Mouse (Mus musculus) kidney, postnatal 0 days (tissue): ENCODE data around the gene Gm10840. TPM values are rescaled to one million over a fixed set of nuclear protein-coding genes. Genes with fewer than 3 reads are reported as not detected.

Experiments
- ATAC-seq: fragments of 200-750 bp; cut with Nextera tagmentation; replicated peaks from 2 replicates; pipeline ENCODE4 v1.8.0; 2017; ENCODE audit warnings: low read depth, moderate number of reproducible peaks, moderate TSS enrichment, moderate library complexity; ENCODE audit not compliant: low FRiP score
- DNase-seq: peaks from one replicate; pipeline ENCODE4 v3.0.0-alpha.2; 2016; ENCODE audit warnings: low spot score
- H3K27ac ChIP-seq: fragments of 300-500 bp; sonication (generic); 2 replicates; pipeline ENCODE4 v1.5.1; 2014; ENCODE audit warnings: mild to moderate bottlenecking
- H3K27me3 ChIP-seq: fragments of 300-500 bp; sonication (generic); 2 replicates; pipeline ENCODE4 v1.6.1; 2014; ENCODE audit warnings: low read length, mixed read lengths; ENCODE audit not compliant: insufficient read depth
- H3K36me3 ChIP-seq: fragments of 300-500 bp; sonication (generic); 2 replicates; pipeline ENCODE4 v1.6.1; 2014; ENCODE audit warnings: low read length, mixed read lengths; ENCODE audit not compliant: insufficient read depth
- H3K4me1 ChIP-seq: fragments of 300-500 bp; sonication (generic); replicated peaks from 2 replicates; pipeline ENCODE4 v1.6.1; 2014; ENCODE audit warnings: antibody characterized with exemption, low read length, mixed read lengths; ENCODE audit not compliant: insufficient read depth
- H3K4me2 ChIP-seq: fragments of 300-500 bp; sonication (generic); 2 replicates; pipeline ENCODE4 v1.6.1; 2014; ENCODE audit warnings: mild to moderate bottlenecking, low read length, moderate library complexity, mixed read lengths
- H3K4me3 ChIP-seq: fragments of 300-500 bp; sonication (generic); replicated peaks from 2 replicates; pipeline ENCODE4 v1.5.1; 2014; ENCODE audit warnings: low read depth, low read length
- H3K9ac ChIP-seq: fragments of 300-500 bp; sonication (generic); 2 replicates; pipeline ENCODE4 v1.6.1; 2014; ENCODE audit warnings: low read depth, low read length
- H3K9me3 ChIP-seq: fragments of 300-500 bp; sonication (generic); replicated peaks from 2 replicates; pipeline ENCODE4 v1.6.1; 2016; ENCODE audit warnings: low read length, inconsistent platforms, mixed read lengths
- CTCF ChIP-seq: IDR thresholded peaks from 2 replicates; pipeline ENCODE4 v1.5.1; 2016; ENCODE audit warnings: antibody characterized with exemption, low read depth, mild to moderate bottlenecking, moderate library complexity
- WGBS: fragments of 180-500 bp; shearing (Covaris S2); extraction: QIAGEN DNeasy Blood & Tissue Kit; methylation state at CpG from one replicate; pipeline ENCODE4 v1.1.7; 2014; 5-methylcytosine and 5-hydroxymethylcytosine counted together
- polyA plus RNA-seq: library from polyadenylated mRNA; unstranded; fragments of >200 nt; fragmentation: Nextera tagmentation; extraction: Ambion mirVana; gene quantifications from 2 replicates; pipeline ENCODE4 v1.2.1, GENCODE M21; 2015

Gene Gm10840
- polyA plus RNA-seq, 1 experiment from 2014 or later: not detected

- WGBS: 62% methylated on average over 6 of the region's 6 CpGs
- Histone ChIP-seq H3K27me3 (no peaks in the 10 kb centered on the region), H3K36me3 (peaks cover 36% of the 10 kb centered on the region), H3K4me3 (no peak overlapping the region), H3K9me3 (no peaks in the 10 kb centered on the region), H3K27ac (no peak overlapping the region), H3K9ac (no peak overlapping the region), H3K4me1 (no peaks in the 10 kb centered on the region), H3K4me2 (no peak overlapping the region)
- DNase-seq (no peak), ATAC-seq (no peak)
- TF ChIP-seq CTCF: no peak
Observed at GRCm38 (mm10) chr11:106200756-106201155, 40.1 kb downstream of the Gm10840 start.

- Histone ChIP-seq H3K9me3 (no peaks in the 10 kb centered on the region), H3K4me3 (no peak overlapping the region), H3K27ac (no peak overlapping the region), H3K9ac (no peak overlapping the region), H3K4me1 (no peaks in the 10 kb centered on the region), H3K36me3 (peaks cover 35% of the 10 kb centered on the region), H3K27me3 (no peaks in the 10 kb centered on the region), H3K4me2 (no peak overlapping the region)
- DNase-seq: no peak
- ATAC-seq: no peak
- WGBS: 92% methylated on average over 19 of the region's 19 CpGs
- no peak for TF ChIP-seq CTCF
Observed at GRCm38 (mm10) chr11:106201337-106202122, 40.9 kb downstream of the Gm10840 start.

- peaks cover 38% of the 10 kb centered on the region for H3K36me3 ChIP-seq
Observed at GRCm38 (mm10) chr11:106202123-106202465, 41.4 kb downstream of the Gm10840 start, which contains the start of gene Strada. TSS of gene Strada (minus strand) at chr11:106202168.

More at GRCm38 (mm10) chr11:106202123-106202465, 41.4 kb downstream of the Gm10840 start, which contains the start of gene Strada:
- Histone ChIP-seq H3K4me2 (no peak within 1 kb of the TSS), H3K9ac (no peak within 1 kb of the TSS), H3K27ac (no peak within 1 kb of the TSS), H3K4me3 (no peak within 1 kb of the TSS), H3K9me3 (no peaks in the 10 kb centered on the region), H3K4me1 (no peaks in the 10 kb centered on the region), H3K27me3 (no peaks in the 10 kb centered on the region)
- TF ChIP-seq CTCF: no peak
- DNase-seq (no peak), ATAC-seq (no peak)
- 82% methylated on average over 5 of the region's 5 CpGs for WGBS

Other genes starting within 250 kb of the Gm10840 start
- 34.0 and 35.2 TPM in 2 replicates for gene Cyb561, start 207.5 kb upstream of the Gm10840 start, polyA plus RNA-seq
- gene Ace, start 192.9 kb upstream of the Gm10840 start, polyA plus RNA-seq: 24.4 and 26.0 TPM in 2 replicates
- 0.06 TPM in 1 of 2 replicates, not detected in the other for gene Ace3, start 166.2 kb upstream of the Gm10840 start, polyA plus RNA-seq
- 0.05 and 0.10 TPM in 2 replicates for gene Kcnh6, start 152.7 kb upstream of the Gm10840 start, polyA plus RNA-seq
- gene Dcaf7, start 124.0 kb upstream of the Gm10840 start, polyA plus RNA-seq: 41.0 and 43.1 TPM in 2 replicates
- gene Taco1, start 94.8 kb upstream of the Gm10840 start, polyA plus RNA-seq: 10.5 and 10.8 TPM in 2 replicates
- 20.0 and 20.5 TPM in 2 replicates for gene Map3k3, start 76.2 kb upstream of the Gm10840 start, polyA plus RNA-seq
- gene Limd2, start within 50 bp of the Gm10840 start, polyA plus RNA-seq: 132 and 140 TPM in 2 replicates
- gene Strada, start 41.3 kb downstream of the Gm10840 start, polyA plus RNA-seq: 19.9 and 21.6 TPM in 2 replicates
- gene Ccdc47, start 55.5 kb downstream of the Gm10840 start, polyA plus RNA-seq: 81.1 and 88.0 TPM in 2 replicates
- gene Ddx42, start 56.1 kb downstream of the Gm10840 start, polyA plus RNA-seq: 48.6 and 52.1 TPM in 2 replicates
- 40.6 and 45.1 TPM in 2 replicates for gene Ftsj3, start 95.2 kb downstream of the Gm10840 start, polyA plus RNA-seq
- 223 and 251 TPM in 2 replicates for gene Psmc5, start 95.3 kb downstream of the Gm10840 start, polyA plus RNA-seq
- 42.7 and 44.6 TPM in 2 replicates for gene Smarcd2, start 112.1 kb downstream of the Gm10840 start, polyA plus RNA-seq
- 0.49 and 0.59 TPM in 2 replicates for gene Tcam1, start 115.8 kb downstream of the Gm10840 start, polyA plus RNA-seq
- gene Gh, start 141.0 kb downstream of the Gm10840 start, polyA plus RNA-seq: not detected in 2 replicates
- 7.7 and 7.8 TPM in 2 replicates for gene Cd79b, start 153.9 kb downstream of the Gm10840 start, polyA plus RNA-seq
- gene Scn4a, start 192.4 kb downstream of the Gm10840 start, polyA plus RNA-seq: 0.22 and 0.37 TPM in 2 replicates
- gene Prr29, start 204.6 kb downstream of the Gm10840 start, polyA plus RNA-seq: 0.15 and 0.24 TPM in 2 replicates
- gene Icam2, start 227.2 kb downstream of the Gm10840 start, polyA plus RNA-seq: 62.5 and 63.3 TPM in 2 replicates